Mouse (Mus musculus) embryonic facial prominence, embryonic 14.5 days (tissue): ENCODE data around the gene Hus1b. TPM values are rescaled to one million over a fixed set of nuclear protein-coding genes. Genes with fewer than 3 reads are reported as not detected.

Experiments used
- ATAC-seq: fragments of 200-750 bp; cut with Nextera tagmentation; 2 replicates; pipeline ENCODE4 v1.8.0; 2017; ENCODE audit warnings: low read depth, moderate number of reproducible peaks, moderate TSS enrichment
- DNase-seq: peaks from one replicate; pipeline ENCODE4 v3.0.0-alpha.2; 2015; ENCODE audit warnings: low spot score
- H3K27ac ChIP-seq: fragments of 300-500 bp; sonication (generic); replicated peaks from 2 replicates; pipeline ENCODE4 v1.5.1; 2014; ENCODE audit warnings: low read depth, mild to moderate bottlenecking, low read length, moderate library complexity
- H3K27me3 ChIP-seq: fragments of 300-500 bp; sonication (generic); replicated peaks from 2 replicates; pipeline ENCODE4 v1.6.1; 2014; ENCODE audit warnings: low read length; ENCODE audit not compliant: control insufficient read depth, insufficient read depth
- H3K36me3 ChIP-seq: fragments of 300-500 bp; sonication (generic); 2 replicates; pipeline ENCODE4 v1.6.1; 2014; ENCODE audit warnings: low read length, mixed read lengths; ENCODE audit not compliant: control insufficient read depth, insufficient read depth
- H3K4me1 ChIP-seq: fragments of 300-500 bp; sonication (generic); 2 replicates; pipeline ENCODE4 v1.6.1; 2014; ENCODE audit warnings: antibody characterized with exemption, low read length; ENCODE audit not compliant: control insufficient read depth, insufficient read depth
- H3K4me2 ChIP-seq: fragments of 300-500 bp; sonication (generic); 2 replicates; pipeline ENCODE4 v1.6.1; 2014; ENCODE audit warnings: low read depth, mild to moderate bottlenecking, low read length, moderate library complexity, mixed read lengths
- H3K4me3 ChIP-seq: fragments of 300-500 bp; sonication (generic); 2 replicates; pipeline ENCODE4 v1.5.1; 2014; ENCODE audit warnings: low read depth, mild to moderate bottlenecking, low read length
- H3K9ac ChIP-seq: fragments of 300-500 bp; sonication (generic); 2 replicates; pipeline ENCODE4 v1.6.1; 2014; ENCODE audit warnings: low read depth, mild to moderate bottlenecking, low read length, moderate library complexity, mixed read lengths
- H3K9me3 ChIP-seq: fragments of 300-500 bp; sonication (generic); 2 replicates; pipeline ENCODE4 v1.6.1; 2016; ENCODE audit warnings: low read length; ENCODE audit not compliant: control insufficient read depth
- WGBS: fragments of 180-500 bp; shearing (Covaris S2); extraction: QIAGEN DNeasy Blood & Tissue Kit; methylation state at CpG from one replicate; pipeline ENCODE4 v1.1.7; 2014; 5-methylcytosine and 5-hydroxymethylcytosine counted together
- polyA plus RNA-seq: library from polyadenylated mRNA; unstranded; fragments of >200 nt; fragmentation: Nextera tagmentation; extraction: Ambion mirVana; gene quantifications from 2 replicates; pipeline ENCODE4 v1.2.1, GENCODE M21; 2014

The Hus1b gene
- polyA plus RNA-seq, 1 experiment from 2014 or later = not detected

DNA sequence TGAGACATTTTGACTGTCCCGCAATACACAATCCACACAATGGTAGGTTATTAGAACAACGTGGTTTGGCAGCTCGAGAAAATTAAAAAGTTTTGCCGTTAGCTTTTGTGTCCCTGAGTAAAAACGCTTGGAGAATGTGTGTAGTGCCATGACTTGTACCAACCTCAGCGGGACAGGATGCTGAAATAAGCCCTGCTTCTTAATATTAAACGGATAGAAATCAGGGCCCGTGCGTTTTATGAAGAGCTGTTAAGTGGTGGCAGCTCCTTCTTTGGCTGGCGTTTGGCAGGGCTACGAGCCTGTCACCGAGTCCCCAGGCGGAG is 37.7 kb upstream of the Hus1b start:
- DNase-seq = no peak
- H3K36me3 ChIP-seq = no peaks in the 10 kb centered on the region
- 13% methylated on average over 13 of the region's 13 CpGs for WGBS
- no peak for ATAC-seq
- no peaks in the 10 kb centered on the region for H3K9me3 ChIP-seq
- H3K27ac ChIP-seq = peak overlapping the region; percentile 64
- H3K4me2 ChIP-seq = peak overlapping the region; percentile 72
- H3K4me1 ChIP-seq = 0 out of 2 replicates have a peak, but pooled peaks cover 9% of the 10 kb centered on the region
- peaks cover 13% of the 10 kb centered on the region; the same call in 1 of the 2 replicates for H3K27me3 ChIP-seq
- peak overlapping the region; percentile 58 for H3K9ac ChIP-seq
- H3K4me3 ChIP-seq = peak overlapping the region; percentile 34

DNA sequence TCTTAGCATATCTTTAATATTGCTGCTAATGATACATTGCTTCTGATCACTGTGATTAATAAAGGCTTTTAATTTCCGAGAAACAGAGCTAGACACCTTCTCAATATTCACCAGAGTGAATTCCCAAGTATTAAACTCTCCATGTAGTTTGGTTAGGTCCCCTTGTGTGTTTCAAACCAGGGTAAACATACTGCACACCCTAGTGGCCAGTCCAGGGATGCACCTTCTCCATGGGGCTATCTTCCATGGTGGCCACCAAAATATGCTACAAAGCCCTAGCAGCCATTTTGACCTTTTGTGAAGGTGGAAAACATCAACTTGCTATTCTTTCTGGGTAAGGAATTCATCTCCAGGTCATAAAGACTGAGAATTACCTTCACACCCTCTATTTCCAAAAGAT is 34.1 kb upstream of the Hus1b start:
- Histone ChIP-seq H3K36me3 (no peaks in the 10 kb centered on the region), H3K27me3 (peaks cover 10% of the 10 kb centered on the region; the same call in 1 of the 2 replicates), H3K4me3 (no peak overlapping the region), H3K4me1 (0 out of 2 replicates have a peak, but pooled peaks cover 9% of the 10 kb centered on the region), H3K27ac (no peak overlapping the region), H3K4me2 (no peak overlapping the region), H3K9ac (no peak overlapping the region), H3K9me3 (no peaks in the 10 kb centered on the region)
- DNase-seq (no peak), ATAC-seq (no peak)
- 72% methylated on average over 1 of the region's 1 CpGs for WGBS

DNA sequence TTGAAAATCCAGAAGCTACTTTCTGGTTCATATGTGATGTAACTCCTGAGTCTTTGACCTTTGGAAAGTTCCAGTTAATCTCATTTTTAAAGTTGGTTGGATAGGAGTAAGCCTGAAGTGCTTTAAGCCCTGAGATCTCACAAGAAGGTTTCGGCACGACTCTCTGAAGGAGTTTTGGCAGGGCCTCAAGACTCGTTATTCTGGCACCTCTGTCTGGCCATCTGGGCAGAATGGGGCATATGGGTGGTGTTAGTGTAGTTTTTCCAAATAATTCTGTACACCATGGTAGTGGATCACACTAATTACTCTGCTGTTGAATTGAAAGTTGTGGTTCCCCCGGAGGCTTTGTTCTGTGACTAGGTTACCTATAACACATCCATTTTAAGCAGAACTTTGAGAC is 30.7 kb upstream of the Hus1b start:
- Histone ChIP-seq H3K4me3 (no peak overlapping the region), H3K4me1 (0 out of 2 replicates have a peak, but pooled peaks cover 5% of the 10 kb centered on the region), H3K9me3 (no peaks in the 10 kb centered on the region), H3K4me2 (no peak overlapping the region), H3K9ac (no peak overlapping the region), H3K36me3 (no peaks in the 10 kb centered on the region), H3K27me3 (no peaks in the 10 kb centered on the region), H3K27ac (no peak overlapping the region)
- 61% methylated on average over 4 of the region's 4 CpGs for WGBS
- DNase-seq (no peak), ATAC-seq (no peak)

- 51% methylated on average over 8 of the region's 8 CpGs for WGBS
- peaks cover 9% of the 10 kb centered on the region; the same call in 1 of the 2 replicates for H3K4me1 ChIP-seq
- no peaks in the 10 kb centered on the region for H3K27me3 ChIP-seq
- H3K4me2 ChIP-seq = no peak overlapping the region
- H3K9me3 ChIP-seq = no peaks in the 10 kb centered on the region
- H3K4me3 ChIP-seq = no peak overlapping the region
- DNase-seq (no peak), ATAC-seq (no peak)
- H3K27ac ChIP-seq = no peak overlapping the region
- H3K36me3 ChIP-seq = no peaks in the 10 kb centered on the region
- no peak overlapping the region for H3K9ac ChIP-seq
These were observed 29.1 kb upstream of the Hus1b start for GRCm38 (mm10) chr13:30976536-30977084.

GRCm38 (mm10) chr13:30974247-30974630 is 26.7 kb upstream of the Hus1b start:
- H3K27ac ChIP-seq = peak overlapping the region; percentile 84; the same call in 1 of the 2 replicates
- no peaks in the 10 kb centered on the region for H3K27me3 ChIP-seq
- 15% methylated on average over 5 of the region's 5 CpGs for WGBS
- peaks cover 9% of the 10 kb centered on the region; the same call in 1 of the 2 replicates for H3K4me1 ChIP-seq
- ATAC-seq = peak; percentile 34
- no peak for DNase-seq
- no peaks in the 10 kb centered on the region for H3K36me3 ChIP-seq
- peak overlapping the region; percentile 77 for H3K4me3 ChIP-seq
- peak overlapping the region; percentile 91 for H3K9ac ChIP-seq
- no peaks in the 10 kb centered on the region for H3K9me3 ChIP-seq
- H3K4me2 ChIP-seq = peak overlapping the region; percentile 56

- no peaks in the 10 kb centered on the region for H3K27me3 ChIP-seq
- peaks cover 9% of the 10 kb centered on the region; the same call in 1 of the 2 replicates for H3K4me1 ChIP-seq
- no peaks in the 10 kb centered on the region for H3K9me3 ChIP-seq
- peak within 1 kb of the TSS; percentile 91 for H3K9ac ChIP-seq
- peak within 1 kb of the TSS; percentile 84 for H3K27ac ChIP-seq
- H3K4me3 ChIP-seq = peak within 1 kb of the TSS; percentile 77
- DNase-seq (peak; percentile 91), ATAC-seq (peak; percentile 98)
- WGBS = under 1% methylated on average over 40 of the region's 54 CpGs
- H3K4me2 ChIP-seq = peak within 1 kb of the TSS; percentile 56
- H3K36me3 ChIP-seq = no peaks in the 10 kb centered on the region
These were observed 26.1 kb upstream of the Hus1b start, which contains the start of the genes Exoc2 and Gm5447 for GRCm38 (mm10) chr13:30973501-30974246. Gene Exoc2 (minus strand): TSS chr13:30974093. Gene Gm5447 (plus strand): TSS chr13:30974204.

DNA sequence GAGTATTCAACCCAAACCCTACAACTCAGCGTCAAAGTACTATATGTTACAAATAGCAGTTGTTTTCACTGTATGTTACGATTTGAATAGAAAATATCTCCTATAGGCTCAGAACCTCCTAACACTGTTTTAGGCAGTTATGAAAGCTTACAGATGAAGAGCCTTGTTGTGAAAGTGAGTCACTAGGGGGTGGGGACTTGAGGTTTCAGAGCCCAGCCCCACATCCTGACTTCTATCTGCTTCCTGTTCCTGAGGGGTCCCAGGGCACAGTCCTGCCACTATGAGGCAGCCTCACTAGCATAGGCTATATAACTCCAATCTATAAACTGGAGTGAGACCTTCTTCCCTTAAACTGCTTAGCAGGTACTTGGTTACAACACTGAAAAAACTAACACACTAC is 24.5 kb upstream of the Hus1b start:
- WGBS = 90% methylated on average over 2 of the region's 2 CpGs
- Histone ChIP-seq H3K9me3 (no peaks in the 10 kb centered on the region), H3K9ac (no peak overlapping the region), H3K4me1 (peaks cover 12% of the 10 kb centered on the region; the same call in 1 of the 2 replicates), H3K4me3 (no peak overlapping the region), H3K36me3 (no peaks in the 10 kb centered on the region), H3K27ac (no peak overlapping the region), H3K27me3 (no peaks in the 10 kb centered on the region), H3K4me2 (no peak overlapping the region)
- DNase-seq (no peak), ATAC-seq (no peak)

DNA sequence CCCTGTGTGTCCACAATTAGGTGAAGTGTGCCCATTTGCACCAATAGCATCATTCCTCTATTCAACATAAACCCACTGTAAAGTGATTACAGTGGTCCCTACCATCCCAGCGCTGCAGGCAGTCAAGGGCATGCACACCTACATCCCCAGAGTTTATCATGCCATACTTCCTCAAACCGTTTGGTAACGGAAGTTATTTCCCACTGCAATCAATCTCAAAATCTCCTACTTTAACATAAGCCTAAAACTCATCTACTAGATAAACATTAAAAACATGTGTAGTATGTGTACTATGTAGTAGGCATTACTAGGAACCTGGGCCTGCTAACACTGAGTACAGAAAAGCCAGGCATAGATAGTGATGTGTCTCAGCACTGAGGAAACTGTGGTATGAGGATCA is 23.5 kb upstream of the Hus1b start:
- Histone ChIP-seq H3K4me2 (no peak overlapping the region), H3K4me1 (peaks cover 21% of the 10 kb centered on the region), H3K9me3 (no peaks in the 10 kb centered on the region), H3K4me3 (no peak overlapping the region), H3K27ac (no peak overlapping the region), H3K36me3 (no peaks in the 10 kb centered on the region), H3K27me3 (no peaks in the 10 kb centered on the region), H3K9ac (no peak overlapping the region)
- ATAC-seq = no peak
- 81% methylated on average over 3 of the region's 3 CpGs for WGBS
- DNase-seq = no peak
